Mouse (Mus musculus): ENCODE data around the gene Ddx24.
A peak's percentile ranks its signal among the peaks of the same experiment; 100 is the strongest.

Gene Ddx24

GRCm38 (mm10) chr12:103389982-103390381 lies 35.6 kb downstream of the Ddx24 start:
- no peak for DNase-seq (ENCODE audit: low read depth, low spot score)

- no peak for DNase-seq (ENCODE audit: low read depth, low spot score)
Measured at GRCm38 (mm10) chr12:103389348-103389727, 36.3 kb downstream of the Ddx24 start.

GRCm38 (mm10) chr12:103388505-103389347 lies 36.9 kb downstream of the Ddx24 start, which contains the start of gene Otub2:
Otub2 (plus strand) TSS chr12:103388682.
- DNase-seq (ENCODE audit: low read depth, low spot score), result peak; percentile 85

- no peak for DNase-seq (ENCODE audit: low read depth, low spot score)
Measured at GRCm38 (mm10) chr12:103380226-103380625, 45.4 kb downstream of the Ddx24 start.

GRCm38 (mm10) chr12:103376774-103377173 lies 48.9 kb downstream of the Ddx24 start:
- DNase-seq (ENCODE audit: low read depth, low spot score), result no peak

- DNase-seq (ENCODE audit: low read depth, low spot score), result no peak
Measured at GRCm38 (mm10) chr12:103376124-103376523, 49.5 kb downstream of the Ddx24 start.

GRCm38 (mm10) chr12:103373530-103374236 lies 51.9 kb downstream of the Ddx24 start:
- no peak for DNase-seq (ENCODE audit: low read depth, low spot score)

GRCm38 (mm10) chr12:103371711-103372110 lies 53.9 kb downstream of the Ddx24 start:
- peak; percentile 33 for DNase-seq (ENCODE audit: low read depth, low spot score)

- no peak for DNase-seq (ENCODE audit: low read depth, low spot score)
Measured at GRCm38 (mm10) chr12:103370861-103371260, 54.8 kb downstream of the Ddx24 start.

- no peak for DNase-seq (ENCODE audit: low read depth, low spot score)
Measured at GRCm38 (mm10) chr12:103368777-103369176, 56.9 kb downstream of the Ddx24 start.

- DNase-seq (ENCODE audit: low read depth, low spot score), result no peak
Measured at GRCm38 (mm10) chr12:103368326-103368669, 57.3 kb downstream of the Ddx24 start.

- peak; percentile 50 for DNase-seq (ENCODE audit: low read depth, low spot score)
Measured at GRCm38 (mm10) chr12:103367620-103368325, 57.9 kb downstream of the Ddx24 start.

- no peak for DNase-seq (ENCODE audit: low read depth, low spot score)
Measured at GRCm38 (mm10) chr12:103367171-103367570, 58.5 kb downstream of the Ddx24 start.

GRCm38 (mm10) chr12:103362336-103362735 lies 63.3 kb downstream of the Ddx24 start:
- DNase-seq (ENCODE audit: low read depth, low spot score), result no peak

GRCm38 (mm10) chr12:103361539-103362307 lies 63.9 kb downstream of the Ddx24 start:
- DNase-seq (ENCODE audit: low read depth, low spot score), result no peak

- DNase-seq (ENCODE audit: low read depth, low spot score), result no peak
Measured at GRCm38 (mm10) chr12:103360812-103361211, 64.8 kb downstream of the Ddx24 start.

- no peak for DNase-seq (ENCODE audit: low read depth, low spot score)
Measured at GRCm38 (mm10) chr12:103358951-103359801, 66.5 kb downstream of the Ddx24 start.

- no peak for DNase-seq (ENCODE audit: low read depth, low spot score)
Measured at GRCm38 (mm10) chr12:103358216-103358615, 67.4 kb downstream of the Ddx24 start.
